Mouse (Mus musculus) heart, adult 2 months (tissue): Measurements from ENCODE around the gene Gper1.

Experiments used
- CTCF ChIP-seq: fragments of 200-600 bp; IDR thresholded peaks from 2 replicates; pipeline ENCODE4 v1.8.1; 2022; ENCODE audit warnings: antibody characterized with exemption, mild to moderate bottlenecking, moderate library complexity
- POLR2A ChIP-seq: fragments of 200-500 bp; IDR thresholded peaks from 2 replicates; pipeline ENCODE4 v1.6.1; 2011; ENCODE audit warnings: mild to moderate bottlenecking, low read depth, low read length, control low read depth; ENCODE audit not compliant: insufficient read depth

DNA sequence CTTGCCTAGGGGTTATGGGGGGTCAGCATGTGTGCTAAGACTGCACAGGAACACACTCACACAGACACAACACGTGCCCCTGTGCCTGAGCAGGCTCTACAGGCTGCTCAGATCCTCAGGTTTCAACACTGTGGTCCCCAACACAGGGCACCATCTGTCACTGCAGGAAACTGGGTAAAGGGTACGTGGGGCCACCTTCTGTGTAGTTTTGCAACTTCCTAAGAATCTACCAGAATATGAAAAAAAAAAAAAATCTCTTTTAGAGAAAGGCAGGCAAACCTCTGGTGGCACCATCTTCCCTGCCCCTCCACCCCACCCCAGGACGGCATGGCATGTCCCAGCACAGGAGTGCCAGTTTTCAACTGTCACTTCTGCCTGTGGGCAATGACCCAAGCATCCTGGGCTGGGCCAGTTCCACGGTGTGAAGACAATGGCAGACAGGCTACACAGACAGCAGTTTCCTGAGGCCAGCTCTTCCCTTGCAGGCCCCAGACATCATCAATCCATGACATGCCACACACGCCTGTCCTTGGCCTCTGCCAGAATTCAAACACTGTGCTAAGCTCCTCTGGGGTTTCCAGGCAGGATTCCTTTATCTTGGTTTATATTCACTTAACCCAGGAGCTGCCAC is 26.3 kb downstream of the Gper1 start:
- no peak for TF ChIP-seq POLR2A
- TF ChIP-seq CTCF = no peak
